Mouse (Mus musculus) MN1 (cell line): ENCODE measurements around the gene Dsn1.

Experiments
- DNase-seq: peaks from one replicate; pipeline ENCODE4 v3.0.0-alpha.2; 2016; ENCODE audit warnings: low spot score

The Dsn1 gene

DNA sequence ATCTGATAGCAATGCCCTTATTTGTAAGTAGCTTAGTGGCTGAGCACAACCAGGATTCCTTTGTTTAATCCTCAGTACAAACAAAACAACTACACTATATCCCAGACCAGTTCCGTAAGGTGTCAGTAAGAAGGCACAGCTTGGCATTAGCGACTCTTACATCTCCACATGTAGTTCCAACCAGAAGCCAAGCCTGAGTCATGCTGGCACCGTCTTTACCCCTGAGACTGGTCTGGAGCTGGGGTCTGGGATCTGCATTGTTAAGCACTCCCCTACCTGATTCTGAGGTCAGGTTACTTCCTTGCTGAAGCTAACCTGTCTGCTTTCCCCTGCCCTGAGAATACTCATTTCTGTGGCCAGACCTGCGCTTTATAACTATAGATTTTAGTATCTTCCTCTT lies 38.5 kb downstream of the Dsn1 start:
- DNase-seq: no peak

DNA sequence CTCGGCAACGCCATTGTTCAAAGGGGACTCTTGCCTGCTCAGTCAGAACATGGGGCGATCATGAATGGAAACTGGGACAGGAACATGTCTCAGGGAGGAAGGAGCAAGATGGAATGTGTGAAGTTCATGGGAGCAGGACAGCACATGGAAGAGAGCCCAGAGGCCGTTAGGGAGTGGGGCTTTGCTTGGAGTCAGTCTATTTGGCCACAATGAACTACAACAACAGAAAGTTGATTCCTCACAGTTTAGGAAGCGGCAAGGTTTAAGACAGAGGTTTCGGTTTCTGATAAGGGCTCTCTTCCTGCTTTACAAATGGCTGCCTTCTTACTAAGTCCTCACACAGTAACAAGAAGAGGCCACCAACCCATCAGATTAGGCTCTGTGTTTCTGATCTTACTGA lies 39.6 kb downstream of the Dsn1 start:
- DNase-seq: no peak

DNA sequence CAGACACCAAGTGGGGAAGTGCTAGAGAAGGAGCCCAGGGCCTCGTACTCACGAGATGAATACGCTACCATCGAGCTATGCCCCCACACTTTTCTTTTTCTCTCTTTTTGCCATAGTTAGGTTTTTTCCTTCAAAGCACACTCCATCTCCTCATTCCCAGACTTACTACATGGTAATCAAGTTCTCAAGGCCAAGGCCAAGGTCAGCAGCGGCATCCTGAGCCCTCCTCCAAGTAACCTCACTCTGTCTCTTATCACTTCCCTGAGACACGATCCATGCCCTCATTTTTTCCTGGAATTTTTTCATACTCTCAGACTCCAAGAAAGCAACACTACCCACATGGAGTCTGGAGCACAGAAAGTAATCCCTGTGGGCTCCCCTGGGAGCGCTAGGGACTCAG lies 43.1 kb downstream of the Dsn1 start:
- DNase-seq: no peak

DNA sequence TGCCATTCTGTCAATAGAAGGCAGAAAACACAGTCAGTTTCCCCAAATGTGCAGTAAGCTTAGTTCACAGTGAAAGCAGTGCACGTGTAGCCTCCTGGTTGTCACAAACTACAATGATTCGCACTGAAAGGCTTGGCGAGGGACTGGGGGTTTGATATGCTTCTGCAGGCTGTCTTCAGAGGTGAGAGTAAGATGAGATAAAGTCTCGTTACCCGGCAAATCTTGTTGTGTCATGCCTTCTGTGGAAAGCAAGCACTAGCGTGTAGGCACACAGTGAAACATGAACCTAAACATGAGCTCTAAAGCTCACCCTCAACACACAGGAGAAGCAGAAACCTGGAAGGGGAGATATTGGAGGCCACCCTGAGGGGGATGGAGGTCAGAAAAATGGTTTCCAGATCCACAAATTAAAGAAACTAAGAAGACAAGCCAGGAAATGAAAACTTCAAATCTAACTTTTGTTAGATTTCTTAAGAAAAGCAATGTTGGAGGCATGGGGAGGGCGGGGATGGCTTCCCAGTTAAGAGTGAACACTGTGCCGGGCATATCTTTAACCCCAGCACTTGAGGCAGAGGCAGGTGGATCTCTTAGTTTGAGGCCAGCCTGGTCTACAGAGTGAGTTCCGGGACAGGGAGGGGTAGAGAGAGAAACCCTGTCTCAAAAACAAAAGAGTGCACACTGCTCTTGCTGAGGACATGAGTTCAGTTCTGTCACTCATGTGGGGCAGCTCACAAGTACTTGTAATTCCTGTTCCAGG lies 48.3 kb downstream of the Dsn1 start:
- DNase-seq: no peak

DNA sequence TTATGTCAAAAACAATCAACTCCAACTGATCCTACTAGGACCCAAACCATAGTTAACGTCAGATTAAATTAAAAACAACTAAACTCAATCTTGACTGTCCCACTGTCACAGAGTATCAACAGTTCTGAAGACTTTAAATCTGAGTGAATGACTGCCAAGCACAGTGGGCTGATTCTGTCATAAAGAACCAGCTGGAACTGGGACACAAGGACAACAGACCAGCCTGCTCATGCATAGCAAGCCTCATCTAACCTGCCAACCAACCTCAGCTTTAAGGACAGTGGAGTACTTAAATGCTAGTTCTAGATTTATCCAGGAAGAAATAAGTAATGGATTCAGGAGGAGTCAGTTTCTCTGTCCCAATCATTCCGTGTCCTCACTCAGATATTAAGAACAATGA lies 49.9 kb downstream of the Dsn1 start:
- no peak for DNase-seq

DNA sequence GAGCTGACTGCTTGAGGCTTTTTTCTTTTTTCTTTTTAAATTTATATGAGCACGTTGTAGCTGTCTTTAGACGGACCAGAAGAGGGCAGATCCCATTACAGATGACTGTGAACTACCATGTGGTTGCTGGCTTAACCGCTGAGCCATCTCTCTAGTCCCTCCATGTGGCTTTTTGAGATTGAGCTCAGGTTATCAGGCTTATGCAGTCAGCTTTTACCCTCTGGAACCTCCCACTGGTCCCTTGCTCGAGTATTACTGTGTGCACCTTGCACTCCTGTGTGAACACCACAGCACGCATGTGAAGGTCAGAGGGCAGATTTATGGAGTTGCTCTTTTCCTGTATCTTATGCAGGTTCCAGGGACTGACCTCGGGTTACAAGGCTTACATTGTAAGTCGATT lies 50.6 kb downstream of the Dsn1 start:
- no peak for DNase-seq

DNA sequence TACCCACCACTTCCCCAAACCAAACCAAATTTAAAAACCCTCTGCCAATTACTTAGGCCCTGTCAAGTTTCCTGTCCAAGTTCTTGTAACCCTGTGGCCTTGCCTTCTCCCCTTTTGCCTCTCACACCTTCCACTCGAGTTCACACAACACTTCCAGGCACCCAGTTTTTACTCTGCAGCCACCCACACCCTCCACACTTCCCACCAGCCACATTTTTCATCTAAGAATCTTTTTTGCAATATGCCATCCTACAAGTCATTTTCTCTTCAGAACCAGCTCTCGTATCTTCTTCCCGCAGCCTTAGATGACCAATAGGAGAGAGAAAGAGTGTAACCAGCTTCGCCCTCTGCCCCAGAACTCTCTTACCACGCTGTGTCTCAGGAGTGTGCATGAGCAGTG lies 52.5 kb downstream of the Dsn1 start:
- DNase-seq: no peak

DNA sequence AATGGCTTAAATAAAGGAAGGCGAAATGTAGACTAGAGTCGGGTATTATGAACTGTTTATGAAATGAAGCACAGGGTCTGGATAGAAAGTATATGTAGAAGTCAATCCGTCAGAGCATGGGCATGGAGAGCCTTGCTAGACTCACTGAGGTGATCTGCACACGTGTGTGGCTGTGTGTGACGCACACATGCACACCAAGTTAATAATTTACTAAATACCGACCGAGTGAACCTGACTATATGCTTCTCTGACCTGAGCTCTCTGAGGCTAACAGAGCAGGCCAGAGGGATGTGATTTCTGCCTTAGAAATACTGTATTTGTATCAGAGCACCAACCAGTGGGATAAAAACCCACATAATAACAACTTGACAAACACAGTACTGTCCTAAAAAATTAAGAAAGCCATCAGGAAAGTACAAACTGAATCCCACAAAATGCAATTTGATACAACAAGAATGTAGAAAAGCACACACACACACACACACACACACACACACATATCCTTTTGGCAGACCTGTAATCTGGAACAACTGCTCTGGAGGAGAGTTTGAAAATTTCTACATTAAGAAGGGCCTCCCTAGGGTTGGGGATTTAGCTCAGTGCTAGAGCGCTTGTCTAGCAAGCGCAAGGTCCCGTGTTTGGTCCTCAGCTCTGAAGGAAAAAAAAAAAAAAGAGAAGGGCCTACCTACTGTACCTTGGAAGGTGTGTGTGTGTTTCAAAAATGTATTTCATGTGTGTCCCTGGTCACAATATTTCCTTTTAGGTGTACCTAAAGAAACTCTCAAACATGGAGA lies 55.5 kb downstream of the Dsn1 start:
- no peak for DNase-seq

DNA sequence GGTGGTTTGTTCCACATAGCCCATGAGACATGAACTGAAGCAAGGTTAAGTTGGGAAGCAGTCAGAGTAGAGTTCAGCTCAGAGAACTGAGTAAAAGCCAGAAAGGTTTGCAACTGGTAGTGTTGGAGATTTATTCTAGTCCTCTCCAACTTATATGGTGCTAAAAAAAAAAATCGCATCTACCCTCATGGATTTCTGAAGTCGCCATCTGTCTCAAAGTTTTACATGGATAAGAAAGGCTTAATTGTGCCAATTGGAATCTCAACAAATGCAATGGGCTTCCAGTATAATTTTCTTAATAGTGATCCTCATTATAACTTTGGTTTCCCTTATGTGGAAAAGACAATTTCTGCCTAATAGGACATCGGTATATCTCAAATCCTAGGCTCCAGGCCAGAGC lies 56.1 kb downstream of the Dsn1 start:
- DNase-seq: no peak
